Mouse (Mus musculus) kidney, embryonic 16.5 days (tissue): ENCODE measurements around the gene Pptc7. TPM values are rescaled to one million over a fixed set of nuclear protein-coding genes. Genes with fewer than 3 reads are reported as not detected.

ENCODE experiments used
- ATAC-seq: fragments of 200-750 bp; cut with Nextera tagmentation; 2 replicates; pipeline ENCODE4 v1.8.0; 2017; ENCODE audit warnings: moderate TSS enrichment; ENCODE audit not compliant: low FRiP score, low TSS enrichment
- H3K27ac ChIP-seq: fragments of 300-500 bp; sonication (generic); 2 replicates; pipeline ENCODE4 v1.5.1; 2014; ENCODE audit warnings: low read length
- H3K27me3 ChIP-seq: fragments of 300-500 bp; sonication (generic); 2 replicates; pipeline ENCODE4 v1.6.1; 2014; ENCODE audit warnings: low read length, control low read depth, mixed read lengths; ENCODE audit not compliant: insufficient read depth
- H3K36me3 ChIP-seq: fragments of 300-500 bp; sonication (generic); 2 replicates; pipeline ENCODE4 v1.6.1; 2014; ENCODE audit warnings: low read length, control low read depth, mixed read lengths; ENCODE audit not compliant: insufficient read depth
- H3K4me1 ChIP-seq: fragments of 300-500 bp; sonication (generic); 2 replicates; pipeline ENCODE4 v1.6.1; 2014; ENCODE audit warnings: low read length, control low read depth, mixed read lengths; ENCODE audit not compliant: insufficient read depth
- H3K4me2 ChIP-seq: fragments of 300-500 bp; sonication (generic); replicated peaks from 2 replicates; pipeline ENCODE4 v1.6.1; 2014; ENCODE audit warnings: low read depth, low read length
- H3K4me3 ChIP-seq: fragments of 300-500 bp; sonication (generic); 2 replicates; pipeline ENCODE4 v1.5.1; 2014; ENCODE audit warnings: mild to moderate bottlenecking, low read length
- H3K9ac ChIP-seq: fragments of 300-500 bp; sonication (generic); replicated peaks from 2 replicates; pipeline ENCODE4 v1.6.1; 2014; ENCODE audit warnings: low read length
- H3K9me3 ChIP-seq: fragments of 300-500 bp; sonication (generic); 2 replicates; pipeline ENCODE4 v1.6.1; 2016; ENCODE audit warnings: low read length, control low read depth
- WGBS: fragments of 180-500 bp; shearing (Covaris S2); extraction: QIAGEN DNeasy Blood & Tissue Kit; methylation state at CpG from one replicate; pipeline ENCODE4 v1.1.7; 2014; 5-methylcytosine and 5-hydroxymethylcytosine counted together
- polyA plus RNA-seq: library from polyadenylated mRNA; unstranded; fragments of >200 nt; fragmentation: Nextera tagmentation; extraction: Ambion mirVana; gene quantifications from 2 replicates; pipeline ENCODE4 v1.2.1, GENCODE M21; 2015

Gene Pptc7
- polyA plus RNA-seq, 1 experiment from 2014 or later: 8.6 TPM

DNA sequence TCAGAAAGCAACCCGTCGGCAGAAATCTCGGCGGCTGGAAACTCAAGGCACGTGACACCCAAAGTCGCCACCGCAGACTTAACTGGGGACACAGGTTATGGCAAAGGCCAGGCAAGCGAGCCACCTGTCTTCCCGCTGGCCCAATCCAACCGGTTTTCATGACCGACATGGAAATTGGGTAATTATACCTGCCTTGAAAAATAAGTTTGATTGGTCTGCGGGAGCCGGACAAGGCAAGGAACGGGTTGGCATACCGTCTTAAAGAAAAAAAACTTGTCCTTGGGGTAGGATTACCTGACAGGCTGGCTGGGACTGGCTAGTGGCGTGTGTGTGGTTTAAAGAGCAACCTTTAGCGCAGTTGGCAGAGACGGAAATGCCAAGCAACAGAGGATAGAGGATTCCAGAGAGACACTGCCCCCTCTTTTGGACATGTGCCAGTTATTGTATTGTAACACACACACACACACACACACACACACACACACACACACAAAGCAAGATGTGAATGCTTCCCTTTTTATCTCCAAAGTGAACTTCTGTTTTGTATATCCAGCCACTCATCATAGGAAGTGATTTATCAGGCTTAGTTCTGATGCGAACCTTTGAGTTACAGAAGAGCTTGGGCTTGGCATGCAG, 3.2 kb upstream of the Pptc7 start:
- Histone ChIP-seq H3K4me1 (peaks cover 30% of the 10 kb centered on the region), H3K36me3 (no peaks in the 10 kb centered on the region), H3K9ac (peak overlapping the region; percentile 46; the same call in 1 of the 2 replicates), H3K9me3 (no peaks in the 10 kb centered on the region; the same call in 1 of the 2 replicates), H3K27ac (peak overlapping the region; percentile 23; the same call in 1 of the 2 replicates), H3K4me3 (peak overlapping the region; percentile 9), H3K27me3 (no peaks in the 10 kb centered on the region), H3K4me2 (peak overlapping the region; percentile 41)
- WGBS: 20% methylated on average over 19 of the region's 19 CpGs
- no peak for ATAC-seq

GRCm38 (mm10) chr5:122283828-122284182, 360 bp upstream of the Pptc7 start:
- ATAC-seq: no peak
- Histone ChIP-seq H3K36me3 (0 out of 2 replicates have a peak, but pooled peaks cover 6% of the 10 kb centered on the region), H3K4me3 (peak overlapping the region; percentile 92), H3K9me3 (no peaks in the 10 kb centered on the region), H3K9ac (no peak overlapping the region), H3K27me3 (no peaks in the 10 kb centered on the region), H3K27ac (no peak overlapping the region), H3K4me2 (peak overlapping the region; percentile 98), H3K4me1 (peaks cover 34% of the 10 kb centered on the region)
- 17% methylated on average over 2 of the region's 2 CpGs for WGBS

- 0 out of 2 replicates have a peak, but pooled peaks cover 6% of the 10 kb centered on the region for H3K36me3 ChIP-seq
- peak overlapping the region; percentile 91 for H3K9ac ChIP-seq
- no peaks in the 10 kb centered on the region for H3K27me3 ChIP-seq
- under 1% methylated on average over 33 of the region's 34 CpGs for WGBS
- peak overlapping the region; percentile 92 for H3K4me3 ChIP-seq
- peak; percentile 36; the same call in 1 of the 2 replicates for ATAC-seq
- H3K4me1 ChIP-seq: peaks cover 31% of the 10 kb centered on the region
- H3K4me2 ChIP-seq: peak overlapping the region; percentile 98
- no peaks in the 10 kb centered on the region; the same call in 1 of the 2 replicates for H3K9me3 ChIP-seq
- peak overlapping the region; percentile 68 for H3K27ac ChIP-seq
These were observed 1.0 kb downstream of the Pptc7 start for GRCm38 (mm10) chr5:122285029-122285766.

DNA sequence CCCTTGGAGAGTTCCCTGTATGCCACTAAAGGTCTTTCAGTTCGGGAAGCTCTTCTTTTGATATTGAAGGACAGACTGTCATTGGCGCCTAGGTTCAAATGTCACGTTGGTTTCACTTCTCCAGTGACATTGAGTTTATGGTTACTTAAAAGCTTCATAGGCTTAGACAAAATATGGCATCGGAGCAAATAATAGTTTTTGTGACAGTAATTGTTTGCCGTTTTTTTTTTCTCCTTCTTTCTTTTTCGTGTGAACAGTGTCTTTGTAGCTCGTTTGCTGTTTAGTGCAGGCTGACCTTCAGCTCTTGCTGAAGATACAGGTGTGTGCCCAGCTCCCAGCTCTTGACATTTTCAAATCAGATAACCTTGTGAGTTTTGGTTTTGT, 1.6 kb downstream of the Pptc7 start:
- ATAC-seq: no peak

DNA sequence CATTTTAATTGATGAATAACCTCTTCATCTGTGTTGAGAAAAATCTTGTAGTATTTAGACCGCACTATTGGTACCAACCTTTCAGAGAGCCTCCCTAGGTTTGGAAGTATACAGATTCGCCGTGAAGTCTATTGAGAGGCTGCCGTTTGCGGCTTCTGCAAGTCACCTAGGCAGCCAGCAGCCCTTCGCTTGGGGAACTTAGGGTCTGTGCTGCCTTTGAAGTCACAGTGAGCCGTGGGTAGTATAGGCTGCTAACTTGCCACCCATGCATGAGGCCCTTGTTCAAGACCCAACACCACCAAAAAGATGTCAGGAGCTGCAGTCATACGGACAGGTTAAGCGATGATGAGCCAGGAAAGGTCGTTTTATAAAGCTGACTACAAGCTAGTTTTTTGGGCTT, 2.0 kb downstream of the Pptc7 start:
- Histone ChIP-seq H3K9me3 (no peaks in the 10 kb centered on the region; the same call in 1 of the 2 replicates), H3K27ac (no peak overlapping the region), H3K27me3 (no peaks in the 10 kb centered on the region), H3K4me2 (0 out of 2 replicates have a peak overlapping the region, but pooled peaks have one; percentile 98), H3K36me3 (0 out of 2 replicates have a peak, but pooled peaks cover 6% of the 10 kb centered on the region), H3K9ac (no peak overlapping the region), H3K4me3 (peak overlapping the region; percentile 92; the same call in 1 of the 2 replicates), H3K4me1 (peaks cover 22% of the 10 kb centered on the region)
- WGBS: 81% methylated on average over 10 of the region's 10 CpGs
- ATAC-seq: no peak

More for the DNA sequence above, 1.6 kb downstream of the Pptc7 start:
- Histone ChIP-seq H3K27ac (no peak overlapping the region), H3K36me3 (0 out of 2 replicates have a peak, but pooled peaks cover 6% of the 10 kb centered on the region), H3K4me2 (peak overlapping the region; percentile 98), H3K27me3 (no peaks in the 10 kb centered on the region), H3K4me3 (peak overlapping the region; percentile 92), H3K9me3 (no peaks in the 10 kb centered on the region; the same call in 1 of the 2 replicates), H3K4me1 (peaks cover 25% of the 10 kb centered on the region), H3K9ac (peak overlapping the region; percentile 91; the same call in 1 of the 2 replicates)
- 46% methylated on average over 7 of the region's 7 CpGs for WGBS

- Histone ChIP-seq H3K4me2 (no peak overlapping the region), H3K9me3 (no peaks in the 10 kb centered on the region; the same call in 1 of the 2 replicates), H3K36me3 (0 out of 2 replicates have a peak, but pooled peaks cover 6% of the 10 kb centered on the region), H3K9ac (no peak overlapping the region), H3K27ac (no peak overlapping the region), H3K4me1 (peaks cover 24% of the 10 kb centered on the region), H3K4me3 (no peak overlapping the region), H3K27me3 (no peaks in the 10 kb centered on the region)
- WGBS: 82% methylated on average over 4 of the region's 4 CpGs
- ATAC-seq: no peak
These were observed 2.9 kb downstream of the Pptc7 start for GRCm38 (mm10) chr5:122287026-122287425.

- H3K4me3 ChIP-seq: no peak overlapping the region
- 83% methylated on average over 4 of the region's 4 CpGs for WGBS
These were observed 4.1 kb downstream of the Pptc7 start for GRCm38 (mm10) chr5:122288147-122288811.

GRCm38 (mm10) chr5:122291149-122291548, 7.0 kb downstream of the Pptc7 start:
- Histone ChIP-seq H3K4me3 (no peak overlapping the region), H3K4me1 (peaks cover 8% of the 10 kb centered on the region), H3K9ac (peak overlapping the region; percentile 25; the same call in 1 of the 2 replicates), H3K36me3 (0 out of 2 replicates have a peak, but pooled peaks cover 6% of the 10 kb centered on the region), H3K27me3 (no peaks in the 10 kb centered on the region), H3K9me3 (no peaks in the 10 kb centered on the region; the same call in 1 of the 2 replicates), H3K4me2 (no peak overlapping the region), H3K27ac (no peak overlapping the region)
- WGBS: 68% methylated on average over 6 of the region's 6 CpGs
- no peak for ATAC-seq

More at GRCm38 (mm10) chr5:122288147-122288811, 4.1 kb downstream of the Pptc7 start:
- H3K36me3 ChIP-seq: 0 out of 2 replicates have a peak, but pooled peaks cover 6% of the 10 kb centered on the region
- no peak overlapping the region for H3K4me2 ChIP-seq
- H3K9me3 ChIP-seq: no peaks in the 10 kb centered on the region; the same call in 1 of the 2 replicates
- peaks cover 23% of the 10 kb centered on the region for H3K4me1 ChIP-seq
- no peak overlapping the region for H3K9ac ChIP-seq
- no peak for ATAC-seq
- no peaks in the 10 kb centered on the region for H3K27me3 ChIP-seq
- H3K27ac ChIP-seq: no peak overlapping the region

GRCm38 (mm10) chr5:122291553-122292339, 7.6 kb downstream of the Pptc7 start:
- H3K27me3 ChIP-seq: no peaks in the 10 kb centered on the region
- WGBS: 72% methylated on average over 17 of the region's 17 CpGs
- H3K4me3 ChIP-seq: no peak overlapping the region
- no peak overlapping the region for H3K27ac ChIP-seq
- 0 out of 2 replicates have a peak, but pooled peaks cover 5% of the 10 kb centered on the region for H3K36me3 ChIP-seq
- H3K4me1 ChIP-seq: peaks cover 6% of the 10 kb centered on the region; the same call in 1 of the 2 replicates
- no peak for ATAC-seq
- H3K9me3 ChIP-seq: no peaks in the 10 kb centered on the region; the same call in 1 of the 2 replicates
- H3K4me2 ChIP-seq: no peak overlapping the region
- peak overlapping the region; percentile 25; the same call in 1 of the 2 replicates for H3K9ac ChIP-seq
